Mouse (Mus musculus): ENCODE results near the gene Fcgr4.

DNA sequence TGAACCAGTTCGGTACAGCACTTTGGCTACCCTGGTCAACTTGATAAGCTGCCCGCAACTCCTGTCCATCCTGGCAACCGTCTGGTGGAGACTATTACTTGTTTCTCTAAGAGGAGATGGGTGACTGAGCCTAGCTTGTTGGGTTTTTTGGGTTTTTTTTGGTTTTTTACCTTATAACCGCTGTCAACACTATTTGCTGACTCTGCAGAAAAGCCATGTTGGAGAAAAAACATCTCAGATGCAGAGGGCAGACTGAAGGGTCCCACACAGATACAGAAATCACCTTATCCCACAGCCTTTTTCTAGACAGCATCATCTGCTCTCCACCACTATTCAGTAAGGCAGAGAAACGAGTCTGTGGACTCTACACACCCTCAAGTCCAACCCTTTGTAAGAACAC lies 32.9 kb upstream of the Fcgr4 start:
- TF ChIP-seq CTCF (IDR thresholded peaks at IDR 0.05; ENCODE audit: extremely low read depth, insufficient read depth, insufficient read length, insufficient replicate concordance) (no peak), POLR2A (IDR thresholded peaks at IDR 0.05; ENCODE audit: low read depth, low read length) (no peak)

Measured in spleen, adult 2 months (tissue).